Mouse (Mus musculus) forebrain, embryonic 15.5 days (tissue): ENCODE results near the gene Svs3a. TPM values are rescaled to one million over a fixed set of nuclear protein-coding genes. Genes with fewer than 3 reads are reported as not detected.
"Not testable (repeated sequence)": the region's sequence is repeated elsewhere in the genome, so short reads cannot be mapped to it uniquely, and the experiment has no call there.

Source experiments
- ATAC-seq: fragments of 200-750 bp; cut with Nextera tagmentation; replicated peaks from 2 replicates; pipeline ENCODE4 v1.8.0; 2017; ENCODE audit warnings: mild to moderate bottlenecking, moderate TSS enrichment, moderate library complexity
- H3K27ac ChIP-seq: fragments of 300-500 bp; sonication (generic); replicated peaks from 2 replicates; pipeline ENCODE4 v1.5.1; 2015; ENCODE audit warnings: mild to moderate bottlenecking, inconsistent platforms
- H3K27me3 ChIP-seq: fragments of 300-500 bp; sonication (generic); 2 replicates; pipeline ENCODE4 v1.6.1; 2015; ENCODE audit warnings: inconsistent platforms
- H3K36me3 ChIP-seq: fragments of 300-500 bp; sonication (generic); 2 replicates; pipeline ENCODE4 v1.6.1; 2015; ENCODE audit warnings: mild to moderate bottlenecking, inconsistent platforms
- H3K4me1 ChIP-seq: fragments of 300-500 bp; sonication (generic); 2 replicates; pipeline ENCODE4 v1.6.1; 2015; ENCODE audit warnings: inconsistent platforms
- H3K4me2 ChIP-seq: fragments of 300-500 bp; sonication (generic); replicated peaks from 2 replicates; pipeline ENCODE4 v1.6.1; 2015; ENCODE audit warnings: mild to moderate bottlenecking, inconsistent platforms
- H3K4me3 ChIP-seq: fragments of 300-500 bp; sonication (generic); 2 replicates; pipeline ENCODE4 v1.5.1; 2015; ENCODE audit warnings: mild to moderate bottlenecking, inconsistent platforms
- H3K9ac ChIP-seq: fragments of 300-500 bp; sonication (generic); replicated peaks from 2 replicates; pipeline ENCODE4 v1.6.1; 2015; ENCODE audit warnings: mild to moderate bottlenecking, inconsistent platforms
- H3K9me3 ChIP-seq: fragments of 300-500 bp; sonication (generic); 2 replicates; pipeline ENCODE4 v1.6.1; 2016; ENCODE audit warnings: inconsistent platforms
- WGBS: fragments of 180-500 bp; shearing (Covaris S2); methylation state at CpG from one replicate; pipeline ENCODE4 v1.1.7; 2015; ENCODE audit warnings: mixed read lengths; 5-methylcytosine and 5-hydroxymethylcytosine counted together
- polyA plus RNA-seq: library from polyadenylated mRNA; unstranded; fragments of >200 nt; fragmentation: Nextera tagmentation; extraction: Ambion mirVana; gene quantifications from 2 replicates; pipeline ENCODE4 v1.2.1, GENCODE M21; 2015

Gene Svs3a
- polyA plus RNA-seq: not detected in 2 replicates

DNA sequence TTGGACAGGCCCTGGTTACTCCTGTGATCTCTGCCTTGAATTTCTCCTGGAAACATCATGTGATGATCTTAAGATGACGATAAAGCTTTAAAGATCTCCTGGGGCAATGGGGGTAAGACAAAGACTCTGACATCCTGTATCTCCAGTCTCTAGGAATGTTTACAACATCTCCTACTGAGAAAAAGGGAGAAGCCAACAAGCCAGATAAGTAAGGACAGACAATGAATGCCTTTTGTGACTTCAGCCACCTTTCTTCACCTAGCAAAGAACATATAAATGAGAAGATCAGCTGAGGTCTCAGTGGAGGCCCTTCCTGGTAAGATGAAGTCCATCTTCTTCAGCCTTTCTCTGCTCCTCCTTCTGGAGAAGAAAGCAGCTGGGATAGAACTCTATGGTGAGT, at the start of gene Svs3a:
Svs3a (plus strand) TSS at position 301 of the 400 bp plus-strand sequence.
- not testable (repeated sequence) for H3K4me1 ChIP-seq, H3K9ac ChIP-seq, H3K27me3 ChIP-seq, H3K36me3 ChIP-seq, H3K4me3 ChIP-seq, ATAC-seq, H3K9me3 ChIP-seq, H3K4me2 ChIP-seq, H3K27ac ChIP-seq
- WGBS: 89% methylated on average over 1 of the region's 1 CpGs

DNA sequence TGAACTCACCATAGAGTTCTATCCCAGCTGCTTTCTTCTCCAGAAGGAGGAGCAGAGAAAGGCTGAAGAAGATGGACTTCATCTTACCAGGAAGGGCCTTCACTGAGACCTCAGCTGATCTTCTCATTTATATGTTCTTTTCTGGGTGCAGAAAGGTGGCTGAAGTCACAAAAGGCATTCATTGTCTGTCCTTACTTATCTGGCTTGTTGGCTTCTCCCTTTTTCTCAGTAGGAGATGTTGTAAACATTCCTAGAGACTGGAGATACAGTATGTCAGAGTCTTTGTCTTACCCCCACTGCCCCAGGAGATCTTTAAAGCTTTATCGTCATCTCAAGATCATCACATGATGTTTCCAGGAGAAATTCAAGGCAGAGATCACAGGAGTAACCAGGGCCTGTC, 32.5 kb upstream of the Svs3a start, which contains the start of gene Svs3b:
Svs3b (minus strand) TSS at position 101 of the 400 bp plus-strand sequence.
- H3K36me3 ChIP-seq, ATAC-seq: not testable (repeated sequence)

DNA sequence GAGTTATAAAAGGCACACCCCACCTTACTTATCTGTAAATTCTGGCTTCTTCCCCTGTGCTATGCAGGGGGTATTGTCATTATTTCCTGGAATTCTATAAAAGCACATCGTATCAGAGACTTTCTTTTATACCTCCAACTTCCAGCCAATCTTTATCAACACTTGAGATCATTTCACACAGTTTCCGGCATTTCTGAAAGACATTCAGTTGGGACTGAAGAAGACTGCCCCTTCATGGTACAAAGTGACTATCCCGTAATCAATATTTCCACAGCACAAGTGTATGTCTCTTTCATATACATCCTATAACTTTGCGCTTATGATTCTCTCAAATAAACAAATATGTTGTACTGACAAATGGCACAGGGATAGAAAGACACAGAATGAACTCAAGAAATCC, 10.7 kb upstream of the Svs3a start, which contains the start of gene Svs4:
Svs4 (minus strand) TSS at position 101 of the 400 bp plus-strand sequence.
- no peak for ATAC-seq
- Histone ChIP-seq H3K9ac (no peak within 1 kb of the TSS), H3K9me3 (no peaks in the 10 kb centered on the region), H3K36me3 (no peaks in the 10 kb centered on the region), H3K4me1 (no peaks in the 10 kb centered on the region), H3K4me3 (no peak within 1 kb of the TSS), H3K27ac (no peak within 1 kb of the TSS), H3K4me2 (no peak within 1 kb of the TSS), H3K27me3 (no peaks in the 10 kb centered on the region)
- WGBS: 96% methylated on average over 4 of the region's 4 CpGs

More for the DNA sequence above, 32.5 kb upstream of the Svs3a start, which contains the start of gene Svs3b:
- H3K9me3 ChIP-seq, H3K27ac ChIP-seq, H3K27me3 ChIP-seq, H3K4me3 ChIP-seq, H3K4me2 ChIP-seq, H3K4me1 ChIP-seq, H3K9ac ChIP-seq: not testable (repeated sequence)
- 88% methylated on average over 1 of the region's 1 CpGs for WGBS

DNA sequence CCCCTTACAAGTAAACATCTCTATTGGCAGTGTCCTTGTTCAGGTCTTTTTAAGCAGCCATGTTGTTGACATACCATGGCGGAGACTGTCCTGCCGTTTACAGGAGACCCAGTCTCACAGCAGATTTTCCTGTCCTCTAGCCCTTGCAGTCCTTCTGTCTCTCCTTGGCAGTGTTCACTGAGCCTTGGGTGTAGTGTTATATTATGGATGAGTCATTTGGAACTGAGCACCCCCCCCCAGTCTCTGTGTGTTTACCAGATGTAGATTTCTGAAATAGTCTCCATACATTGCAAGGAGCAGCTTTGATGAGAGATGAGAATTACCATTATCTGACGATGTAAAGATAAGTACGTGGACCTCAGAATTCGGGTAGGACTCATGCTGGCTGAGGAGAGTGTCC, 23.5 kb downstream of the Svs3a start:
- Histone ChIP-seq H3K27ac (no peak overlapping the region), H3K27me3 (no peaks in the 10 kb centered on the region), H3K9me3 (no peaks in the 10 kb centered on the region), H3K4me1 (no peaks in the 10 kb centered on the region), H3K4me2 (no peak overlapping the region), H3K36me3 (no peaks in the 10 kb centered on the region), H3K9ac (no peak overlapping the region), H3K4me3 (no peak overlapping the region)
- WGBS: 89% methylated on average over 5 of the region's 5 CpGs
- ATAC-seq: no peak

DNA sequence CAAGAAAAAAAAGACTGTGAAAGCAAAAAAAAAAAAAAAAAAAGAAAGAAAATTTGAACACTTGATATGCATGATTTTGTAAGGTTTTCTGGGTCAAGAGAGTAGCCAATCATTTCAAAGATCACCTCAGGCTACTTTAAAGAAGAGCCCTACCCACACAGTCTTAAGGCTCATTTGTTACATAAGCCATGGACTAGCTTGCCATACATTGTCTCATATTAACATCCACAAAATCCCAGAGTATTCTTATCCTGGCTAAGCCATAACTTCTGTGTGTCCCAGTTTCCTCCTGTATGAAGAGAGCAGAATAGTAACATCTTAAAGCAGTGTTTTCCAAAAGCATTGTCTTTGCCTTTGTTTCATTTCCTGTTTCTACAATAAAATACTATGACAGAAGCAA, 26.4 kb downstream of the Svs3a start:
- H3K36me3 ChIP-seq, H3K4me3 ChIP-seq, H3K9ac ChIP-seq, H3K4me1 ChIP-seq, H3K9me3 ChIP-seq, H3K4me2 ChIP-seq, H3K27me3 ChIP-seq, ATAC-seq, H3K27ac ChIP-seq: not testable (repeated sequence)

DNA sequence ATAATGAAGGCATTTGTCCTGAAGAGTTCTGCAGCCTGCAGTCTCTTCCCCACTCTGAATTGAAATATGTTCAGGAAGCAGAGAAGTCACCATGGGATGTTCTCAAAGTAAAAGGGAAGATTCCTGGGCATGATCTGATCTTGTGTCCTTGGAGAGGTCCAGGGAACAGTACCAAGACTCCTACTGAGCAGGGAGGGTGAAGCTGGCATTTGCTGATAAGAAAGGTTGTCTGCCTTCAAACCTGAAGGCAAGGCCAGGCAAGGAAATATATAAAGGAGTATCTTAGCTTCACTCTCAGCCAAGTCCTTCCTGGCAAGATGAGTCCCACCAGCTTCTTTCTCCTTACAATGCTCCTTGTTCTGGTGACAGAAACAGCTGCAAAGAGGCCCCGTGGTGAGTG, 27.4 kb downstream of the Svs3a start, which contains the start of gene Svs6:
Svs6 (plus strand) TSS at position 301 of the 400 bp plus-strand sequence.
- not testable (repeated sequence) for H3K27me3 ChIP-seq, H3K9ac ChIP-seq, ATAC-seq, H3K4me1 ChIP-seq, H3K9me3 ChIP-seq, H3K27ac ChIP-seq, H3K4me3 ChIP-seq, H3K36me3 ChIP-seq, H3K4me2 ChIP-seq
- WGBS: 85% methylated on average over 1 of the region's 1 CpGs

DNA sequence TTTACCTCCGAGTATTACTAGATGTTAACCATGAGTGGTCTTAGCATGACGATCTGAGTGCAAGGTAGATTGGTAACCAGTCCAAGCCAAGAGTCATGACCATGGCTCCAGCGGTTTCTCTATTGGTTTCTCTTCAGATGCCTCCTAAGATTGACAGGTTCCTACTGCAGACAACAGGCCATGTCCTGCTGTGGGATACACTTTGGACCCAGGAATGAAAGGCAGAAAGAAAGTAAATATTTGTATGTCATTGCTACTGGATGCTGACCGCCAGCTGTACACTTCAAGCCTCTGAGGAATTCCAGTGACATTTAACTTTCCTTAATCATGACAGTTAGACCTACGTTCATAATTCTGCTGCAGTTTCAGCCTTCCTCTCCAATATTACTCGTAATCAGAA, 31.9 kb downstream of the Svs3a start:
- H3K36me3 ChIP-seq: no peaks in the 10 kb centered on the region
- no peak overlapping the region for H3K9ac ChIP-seq
- 92% methylated on average over 6 of the region's 6 CpGs for WGBS
- no peak overlapping the region for H3K4me3 ChIP-seq
- no peak for ATAC-seq
- H3K4me2 ChIP-seq: no peak overlapping the region
- no peaks in the 10 kb centered on the region for H3K27me3 ChIP-seq
- H3K9me3 ChIP-seq: no peaks in the 10 kb centered on the region
- no peak overlapping the region for H3K27ac ChIP-seq
- no peaks in the 10 kb centered on the region for H3K4me1 ChIP-seq

DNA sequence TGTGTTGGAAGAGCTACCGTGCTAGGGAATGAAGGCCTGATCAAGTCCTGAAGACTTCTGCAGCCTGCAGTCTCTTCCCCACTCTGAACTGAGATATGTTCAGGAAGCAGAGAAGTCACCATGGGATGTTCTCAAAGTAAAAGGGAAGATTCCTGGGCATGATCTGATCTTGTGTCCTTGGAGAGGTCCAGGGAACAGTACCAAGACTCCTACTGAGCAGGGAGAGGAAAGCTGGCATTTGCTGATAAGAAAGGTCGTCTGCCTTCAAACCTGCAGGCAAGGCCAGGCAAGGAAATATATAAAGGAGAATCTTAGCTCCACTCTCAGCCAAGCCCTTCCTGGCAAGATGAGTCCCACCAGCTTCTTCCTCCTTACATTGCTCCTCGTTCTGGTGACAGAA, 43.4 kb downstream of the Svs3a start, which contains the start of gene Svs5:
Svs5 (plus strand) TSS at position 301 of the 400 bp plus-strand sequence.
- ATAC-seq: not testable (repeated sequence)
- WGBS: 87% methylated on average over 3 of the region's 3 CpGs

More for the DNA sequence above, 43.4 kb downstream of the Svs3a start, which contains the start of gene Svs5:
- H3K4me1 ChIP-seq, H3K4me3 ChIP-seq, H3K36me3 ChIP-seq, H3K9ac ChIP-seq, H3K27me3 ChIP-seq, H3K9me3 ChIP-seq, H3K4me2 ChIP-seq, H3K27ac ChIP-seq: not testable (repeated sequence)

Other genes starting within 250 kb of the Svs3a start
- 23.8 and 28.0 TPM in 2 replicates for gene Stk4, start 218.9 kb upstream of the Svs3a start, polyA plus RNA-seq
- 52.5 and 55.5 TPM in 2 replicates for gene Tomm34, start 218.1 kb upstream of the Svs3a start, polyA plus RNA-seq
- gene Kcns1, start 118.2 kb upstream of the Svs3a start, polyA plus RNA-seq: 0.55 and 0.75 TPM in 2 replicates
- not detected in 2 replicates for gene Wfdc5, start 106.5 kb upstream of the Svs3a start, polyA plus RNA-seq
- gene Wfdc12, start 98.7 kb upstream of the Svs3a start, polyA plus RNA-seq: not detected in 2 replicates
- gene Wfdc15a, start 89.1 kb upstream of the Svs3a start, polyA plus RNA-seq: not detected in 2 replicates
- not detected in 2 replicates for gene Wfdc15b, start 67.6 kb upstream of the Svs3a start, polyA plus RNA-seq
- gene Svs2, start 50.8 kb upstream of the Svs3a start, polyA plus RNA-seq: not detected in 2 replicates
- gene Svs3b, start 32.6 kb upstream of the Svs3a start, polyA plus RNA-seq: not detected in 2 replicates
- not detected in 2 replicates for gene Svs4, start 10.8 kb upstream of the Svs3a start, polyA plus RNA-seq
- not detected in 2 replicates for gene Svs6, start 27.5 kb downstream of the Svs3a start, polyA plus RNA-seq
- gene Svs5, start 43.5 kb downstream of the Svs3a start, polyA plus RNA-seq: not detected in 2 replicates
- gene Slpi, start 99.8 kb downstream of the Svs3a start, polyA plus RNA-seq: 0.29 TPM in 1 of 2 replicates, not detected in the other
- 0.05 TPM in 1 of 2 replicates, not detected in the other for gene Rbpjl, start 113.9 kb downstream of the Svs3a start, polyA plus RNA-seq
- gene Matn4, start 115.9 kb downstream of the Svs3a start, polyA plus RNA-seq: 0.94 and 1.1 TPM in 2 replicates
- gene Sdc4, start 154.6 kb downstream of the Svs3a start, polyA plus RNA-seq: 6.1 and 6.4 TPM in 2 replicates
- 76.6 and 82.2 TPM in 2 replicates for gene Sys1, start 167.7 kb downstream of the Svs3a start, polyA plus RNA-seq
- 6.0 and 6.9 TPM in 2 replicates for gene Gm20458, start 171.7 kb downstream of the Svs3a start, polyA plus RNA-seq
- not detected in 2 replicates for gene Trp53tg5, start 184.5 kb downstream of the Svs3a start, polyA plus RNA-seq
- gene Dbndd2, start 196.8 kb downstream of the Svs3a start, polyA plus RNA-seq: 8.1 and 9.1 TPM in 2 replicates
- gene Pigt, start 208.3 kb downstream of the Svs3a start, polyA plus RNA-seq: 55.5 and 60.0 TPM in 2 replicates